Mouse (Mus musculus) kidney, embryonic 16.5 days (tissue): ENCODE results near the gene Eif3b. TPM values are rescaled to one million over a fixed set of nuclear protein-coding genes. Genes with fewer than 3 reads are reported as not detected.

ENCODE experiments used
- ATAC-seq: fragments of 200-750 bp; cut with Nextera tagmentation; 2 replicates; pipeline ENCODE4 v1.8.0; 2017; ENCODE audit warnings: moderate TSS enrichment; ENCODE audit not compliant: low FRiP score, low TSS enrichment
- H3K27ac ChIP-seq: fragments of 300-500 bp; sonication (generic); 2 replicates; pipeline ENCODE4 v1.5.1; 2014; ENCODE audit warnings: low read length
- H3K27me3 ChIP-seq: fragments of 300-500 bp; sonication (generic); 2 replicates; pipeline ENCODE4 v1.6.1; 2014; ENCODE audit warnings: low read length, control low read depth, mixed read lengths; ENCODE audit not compliant: insufficient read depth
- H3K36me3 ChIP-seq: fragments of 300-500 bp; sonication (generic); 2 replicates; pipeline ENCODE4 v1.6.1; 2014; ENCODE audit warnings: low read length, control low read depth, mixed read lengths; ENCODE audit not compliant: insufficient read depth
- H3K4me1 ChIP-seq: fragments of 300-500 bp; sonication (generic); 2 replicates; pipeline ENCODE4 v1.6.1; 2014; ENCODE audit warnings: low read length, control low read depth, mixed read lengths; ENCODE audit not compliant: insufficient read depth
- H3K4me2 ChIP-seq: fragments of 300-500 bp; sonication (generic); replicated peaks from 2 replicates; pipeline ENCODE4 v1.6.1; 2014; ENCODE audit warnings: low read depth, low read length
- H3K4me3 ChIP-seq: fragments of 300-500 bp; sonication (generic); 2 replicates; pipeline ENCODE4 v1.5.1; 2014; ENCODE audit warnings: mild to moderate bottlenecking, low read length
- H3K9ac ChIP-seq: fragments of 300-500 bp; sonication (generic); replicated peaks from 2 replicates; pipeline ENCODE4 v1.6.1; 2014; ENCODE audit warnings: low read length
- H3K9me3 ChIP-seq: fragments of 300-500 bp; sonication (generic); 2 replicates; pipeline ENCODE4 v1.6.1; 2016; ENCODE audit warnings: low read length, control low read depth
- WGBS: fragments of 180-500 bp; shearing (Covaris S2); extraction: QIAGEN DNeasy Blood & Tissue Kit; methylation state at CpG from one replicate; pipeline ENCODE4 v1.1.7; 2014; 5-methylcytosine and 5-hydroxymethylcytosine counted together
- polyA plus RNA-seq: library from polyadenylated mRNA; unstranded; fragments of >200 nt; fragmentation: Nextera tagmentation; extraction: Ambion mirVana; gene quantifications from 2 replicates; pipeline ENCODE4 v1.2.1, GENCODE M21; 2015

Gene Eif3b
- 112 and 114 TPM in 2 replicates for polyA plus RNA-seq

DNA sequence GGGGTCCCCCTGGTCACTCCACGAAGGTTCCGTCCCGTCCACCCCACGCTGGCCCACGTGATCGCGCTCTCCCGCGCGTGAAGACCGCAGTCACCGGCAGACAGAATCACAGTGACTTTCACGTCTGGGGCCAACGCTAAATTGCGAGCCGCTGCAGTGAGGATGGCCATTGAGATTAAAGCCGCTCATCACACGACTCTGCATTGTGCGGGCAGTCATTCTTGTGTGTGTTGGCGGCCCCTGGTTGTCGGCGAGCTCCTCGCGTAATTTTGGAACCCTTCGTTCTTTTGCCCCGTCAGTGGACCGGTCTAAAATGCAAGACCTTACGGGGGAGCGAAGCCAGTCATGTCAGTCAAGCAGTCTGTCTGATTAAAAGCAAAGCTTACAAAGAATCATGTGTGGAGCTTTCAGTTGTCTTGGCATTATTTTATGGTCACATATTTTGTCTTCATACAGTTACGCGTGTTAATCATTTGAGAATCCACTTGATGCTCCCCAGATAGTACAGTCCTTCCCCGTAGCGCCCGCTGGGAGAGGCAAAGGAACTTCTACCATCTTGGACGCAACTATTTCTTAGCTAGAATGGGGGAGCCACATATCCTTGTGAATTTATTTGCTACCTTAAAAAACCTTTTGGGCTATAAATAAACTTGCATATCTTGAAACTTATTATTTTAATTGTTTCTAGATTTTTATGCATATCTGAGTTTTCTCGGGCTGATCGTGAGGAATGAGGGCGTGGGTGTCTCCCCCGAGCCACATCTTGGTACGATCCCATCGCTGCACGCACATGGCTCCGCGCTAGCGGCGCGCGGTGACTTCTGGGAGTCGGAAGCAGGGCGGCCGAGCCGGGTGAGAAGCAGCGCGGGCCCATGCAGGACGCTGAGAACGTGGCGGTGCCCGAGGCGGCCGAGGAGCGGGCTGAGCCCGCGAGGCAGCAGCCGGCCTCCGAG is at the start of gene Eif3b:
Gene Eif3b, plus strand, starts transcription at position 840 of the 953 bp plus-strand sequence.
- ATAC-seq = peak; percentile 92
- WGBS = under 1% methylated on average over 65 of the region's 65 CpGs

GRCm38 (mm10) chr5:140369466-140369865 is 49.7 kb upstream of the Eif3b start:
- no peak overlapping the region for H3K4me3 ChIP-seq
- ATAC-seq = peak; percentile 62; the same call in 1 of the 2 replicates
- H3K36me3 ChIP-seq = 0 out of 2 replicates have a peak, but pooled peaks cover 6% of the 10 kb centered on the region
- no peak overlapping the region for H3K27ac ChIP-seq
- peaks cover 14% of the 10 kb centered on the region for H3K4me1 ChIP-seq
- WGBS = 43% methylated on average over 2 of the region's 2 CpGs
- H3K9me3 ChIP-seq = no peaks in the 10 kb centered on the region
- no peaks in the 10 kb centered on the region for H3K27me3 ChIP-seq
- no peak overlapping the region for H3K4me2 ChIP-seq
- no peak overlapping the region for H3K9ac ChIP-seq

More for the DNA sequence above, at the start of gene Eif3b:
- Histone ChIP-seq H3K4me1 (peaks cover 24% of the 10 kb centered on the region), H3K4me2 (peak within 1 kb of the TSS; percentile 87), H3K4me3 (peak within 1 kb of the TSS; percentile 100), H3K36me3 (peaks cover 7% of the 10 kb centered on the region; the same call in 1 of the 2 replicates), H3K9me3 (no peaks in the 10 kb centered on the region; the same call in 1 of the 2 replicates), H3K9ac (peak within 1 kb of the TSS; percentile 97), H3K27me3 (no peaks in the 10 kb centered on the region), H3K27ac (peak within 1 kb of the TSS; percentile 98)

DNA sequence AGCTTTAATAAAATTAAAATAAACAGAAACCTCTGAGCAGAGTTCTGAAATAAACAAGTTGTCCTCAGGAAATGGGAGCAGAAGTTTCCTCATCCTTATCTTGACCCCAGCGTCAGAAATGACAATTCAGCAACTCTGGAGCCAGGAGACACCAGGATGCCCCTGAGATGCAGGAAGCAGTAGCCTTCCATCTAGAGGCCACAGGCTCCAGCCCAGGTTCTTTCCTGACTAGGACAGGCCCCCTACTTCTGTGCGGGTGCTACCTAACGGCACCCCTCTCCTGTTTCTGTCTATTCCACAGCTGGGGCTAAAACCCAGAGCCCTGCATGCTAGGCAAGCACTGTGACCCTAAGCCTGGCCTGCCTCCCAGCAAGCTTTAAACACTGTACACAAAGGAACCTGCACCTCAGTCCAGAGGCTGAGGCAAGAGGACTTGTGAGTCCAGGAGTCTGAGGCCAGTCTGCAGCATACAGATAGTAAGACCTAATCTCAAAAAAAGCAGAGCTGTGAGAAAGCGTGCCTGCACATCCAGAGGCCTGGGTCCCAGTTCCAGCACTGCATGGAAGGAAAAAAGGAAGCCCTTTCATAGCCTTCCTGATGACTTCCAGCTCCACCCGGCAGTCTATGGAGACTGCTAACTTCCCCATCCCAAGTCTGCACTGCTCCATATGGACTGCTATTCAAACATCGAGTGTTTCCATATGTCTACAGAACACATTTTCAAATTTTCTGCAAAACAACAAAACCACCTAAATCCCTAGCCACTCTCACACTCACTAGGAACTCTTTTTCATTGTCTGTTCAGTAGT is 48.5 kb upstream of the Eif3b start:
- Histone ChIP-seq H3K27ac (peak overlapping the region; percentile 2; the same call in 1 of the 2 replicates), H3K4me1 (peaks cover 14% of the 10 kb centered on the region), H3K27me3 (no peaks in the 10 kb centered on the region), H3K4me3 (no peak overlapping the region), H3K4me2 (no peak overlapping the region), H3K9me3 (no peaks in the 10 kb centered on the region), H3K36me3 (0 out of 2 replicates have a peak, but pooled peaks cover 4% of the 10 kb centered on the region), H3K9ac (no peak overlapping the region)
- ATAC-seq = no peak
- WGBS = 69% methylated on average over 6 of the region's 6 CpGs

- H3K36me3 ChIP-seq = no peaks in the 10 kb centered on the region
- H3K4me1 ChIP-seq = peaks cover 14% of the 10 kb centered on the region
- H3K4me3 ChIP-seq = no peak overlapping the region
- 94% methylated on average over 3 of the region's 3 CpGs for WGBS
- no peaks in the 10 kb centered on the region for H3K27me3 ChIP-seq
- H3K9ac ChIP-seq = no peak overlapping the region
- no peak for ATAC-seq
- no peaks in the 10 kb centered on the region for H3K9me3 ChIP-seq
- H3K4me2 ChIP-seq = no peak overlapping the region
- H3K27ac ChIP-seq = no peak overlapping the region
Measured at GRCm38 (mm10) chr5:140371671-140372070, 47.5 kb upstream of the Eif3b start.

DNA sequence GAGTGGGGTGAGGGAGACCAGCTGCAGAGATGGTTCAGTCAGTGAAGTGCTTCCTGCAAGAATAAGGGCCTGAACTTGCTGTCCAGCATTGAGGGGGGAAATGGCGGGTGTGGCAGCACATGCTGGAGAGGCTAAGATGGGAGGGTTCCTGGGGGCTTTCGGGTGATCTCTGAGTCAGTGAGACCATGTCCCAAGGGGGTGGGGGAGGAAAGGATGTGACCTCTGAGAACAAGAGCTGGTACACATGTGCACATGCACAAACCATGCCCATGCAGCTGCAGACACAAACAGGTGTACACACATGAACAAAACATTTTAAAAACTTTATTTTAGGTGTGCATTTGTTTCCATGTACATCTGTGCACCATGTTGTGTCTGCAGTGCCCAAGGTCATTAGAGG is 45.4 kb upstream of the Eif3b start:
- Histone ChIP-seq H3K36me3 (no peaks in the 10 kb centered on the region), H3K4me2 (no peak overlapping the region), H3K4me1 (peaks cover 14% of the 10 kb centered on the region), H3K9me3 (no peaks in the 10 kb centered on the region), H3K9ac (no peak overlapping the region), H3K4me3 (no peak overlapping the region), H3K27ac (no peak overlapping the region), H3K27me3 (no peaks in the 10 kb centered on the region)
- WGBS = 63% methylated on average over 2 of the region's 2 CpGs
- ATAC-seq = no peak

- Histone ChIP-seq H3K36me3 (no peaks in the 10 kb centered on the region), H3K4me3 (no peak overlapping the region), H3K9ac (no peak overlapping the region), H3K4me1 (peaks cover 17% of the 10 kb centered on the region), H3K9me3 (no peaks in the 10 kb centered on the region), H3K4me2 (no peak overlapping the region), H3K27me3 (no peaks in the 10 kb centered on the region), H3K27ac (no peak overlapping the region)
- 15% methylated on average over 3 of the region's 3 CpGs for WGBS
- ATAC-seq = no peak
Measured at GRCm38 (mm10) chr5:140374226-140374625, 44.9 kb upstream of the Eif3b start.

DNA sequence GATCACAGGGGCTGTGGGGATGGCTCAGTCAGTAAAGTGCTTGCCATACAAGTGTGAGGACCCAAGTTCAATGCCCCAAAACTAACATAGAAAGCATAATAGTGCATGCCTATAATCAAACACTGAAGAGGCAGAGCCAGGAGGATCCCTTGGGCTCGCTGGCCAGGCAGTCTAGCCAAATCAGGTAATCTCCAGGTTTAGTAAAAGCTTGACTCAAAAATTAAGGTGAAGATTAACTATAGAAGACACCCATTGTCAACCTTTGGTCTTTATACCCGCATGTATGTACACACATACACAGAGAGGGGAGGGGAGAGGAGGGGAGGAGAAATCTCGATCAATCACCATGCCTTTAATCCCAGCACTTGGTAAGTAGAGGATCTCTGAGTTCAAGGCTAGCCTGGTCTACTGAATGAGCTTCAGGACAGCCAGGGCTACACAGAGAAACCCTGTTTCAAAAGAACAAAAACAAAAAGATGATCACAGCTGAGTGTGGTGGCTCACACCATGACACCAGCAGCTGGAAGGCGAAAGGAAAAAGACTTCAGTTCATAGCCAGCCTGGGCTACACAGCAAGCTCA is 43.8 kb upstream of the Eif3b start:
- no peak; the same call in 1 of the 2 replicates for ATAC-seq
- no peaks in the 10 kb centered on the region for H3K9me3 ChIP-seq
- H3K4me1 ChIP-seq = peaks cover 19% of the 10 kb centered on the region
- no peak overlapping the region for H3K4me3 ChIP-seq
- H3K27ac ChIP-seq = 0 out of 2 replicates have a peak overlapping the region, but pooled peaks have one; percentile 18
- H3K9ac ChIP-seq = no peak overlapping the region
- H3K27me3 ChIP-seq = no peaks in the 10 kb centered on the region
- 94% methylated on average over 4 of the region's 4 CpGs for WGBS
- no peak overlapping the region for H3K4me2 ChIP-seq
- H3K36me3 ChIP-seq = no peaks in the 10 kb centered on the region

- peaks cover 25% of the 10 kb centered on the region for H3K4me1 ChIP-seq
- no peak overlapping the region for H3K4me2 ChIP-seq
- H3K9ac ChIP-seq = no peak overlapping the region
- no peak for ATAC-seq
- H3K27me3 ChIP-seq = no peaks in the 10 kb centered on the region
- H3K27ac ChIP-seq = no peak overlapping the region
- no peaks in the 10 kb centered on the region for H3K9me3 ChIP-seq
- no peaks in the 10 kb centered on the region for H3K36me3 ChIP-seq
- no peak overlapping the region for H3K4me3 ChIP-seq
- 93% methylated on average over 6 of the region's 6 CpGs for WGBS
Measured at GRCm38 (mm10) chr5:140378121-140378853, 40.8 kb upstream of the Eif3b start.

DNA sequence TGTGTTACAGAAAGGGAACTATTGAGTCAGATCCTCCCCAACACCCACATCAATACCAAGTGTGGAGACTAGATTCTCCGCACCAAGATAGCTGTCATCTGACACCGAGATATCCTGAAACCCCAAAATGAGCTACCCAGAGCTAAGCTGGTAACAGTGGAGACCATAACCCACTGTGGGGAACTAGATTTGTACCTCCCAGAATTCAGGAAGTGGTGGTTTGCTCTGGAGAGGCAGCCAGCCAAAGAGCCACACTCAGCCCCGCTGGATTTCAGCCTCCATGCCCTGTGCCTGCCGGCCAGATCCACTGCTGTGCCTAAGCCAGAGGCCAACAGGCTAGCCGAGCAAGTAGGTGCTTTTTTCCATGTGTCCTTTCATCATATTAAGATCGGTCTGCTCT is 39.8 kb upstream of the Eif3b start:
- no peak overlapping the region for H3K4me2 ChIP-seq
- 71% methylated on average over 6 of the region's 6 CpGs for WGBS
- no peaks in the 10 kb centered on the region for H3K27me3 ChIP-seq
- H3K36me3 ChIP-seq = no peaks in the 10 kb centered on the region
- H3K4me1 ChIP-seq = peaks cover 26% of the 10 kb centered on the region
- no peak overlapping the region for H3K4me3 ChIP-seq
- peak overlapping the region; percentile 38; the same call in 1 of the 2 replicates for H3K27ac ChIP-seq
- no peak overlapping the region for H3K9ac ChIP-seq
- no peak for ATAC-seq
- H3K9me3 ChIP-seq = no peaks in the 10 kb centered on the region
